Mouse (Mus musculus): ENCODE measurements around the gene Ccdc177. TPM values are rescaled to one million over a fixed set of nuclear protein-coding genes. Genes with fewer than 3 reads are reported as not detected.
A peak's percentile ranks its signal among the peaks of the same experiment; 100 is the strongest.

The Ccdc177 gene
- polyA plus RNA-seq, 1 experiment from 2014 or later: not detected

- Histone ChIP-seq H3K27ac (ENCODE audit: low read depth) (peak overlapping the region; percentile 23; the same call in 1 of the 2 replicates), H3K4me2 (ENCODE audit: low read depth, low read length) (peak overlapping the region; percentile 44), H3K4me1 (ENCODE audit: insufficient read depth) (no peaks in the 10 kb centered on the region), H3K4me3 (ENCODE audit: low read depth, low read length) (no peak overlapping the region), H3K36me3 (replicated peaks; ENCODE audit: insufficient read depth, low read length) (no peaks in the 10 kb centered on the region), H3K9me3 (ENCODE audit: low read length) (no peaks in the 10 kb centered on the region), H3K9ac (replicated peaks) (no peak overlapping the region), H3K27me3 (ENCODE audit: insufficient read depth, low read length) (no peaks in the 10 kb centered on the region)
- DNase-seq: peak; percentile 90
- whole genome bisulfite sequencing (ENCODE audit: insufficient replicate concordance): 21% methylated on average over 10 of the region's 10 CpGs
- peak; percentile 69 for ATAC-seq
- TF ChIP-seq EP300 (IDR thresholded peaks at IDR 0.05; ENCODE audit: low read depth): no peak
- TF ChIP-seq CTCF (IDR thresholded peaks at IDR 0.05; ENCODE audit: low read depth): peak; percentile 91
These were observed 35.5 kb downstream of the Ccdc177 start for GRCm38 (mm10) chr12:80724853-80725559.

- H3K4me3 ChIP-seq (ENCODE audit: low read depth, low read length): no peak overlapping the region
- no peak overlapping the region for H3K9ac ChIP-seq (replicated peaks)
- 86% methylated on average over 15 of the region's 15 CpGs for WGBS (ENCODE audit: insufficient replicate concordance)
- TF ChIP-seq EP300 (IDR thresholded peaks at IDR 0.05; ENCODE audit: low read depth): no peak
- TF ChIP-seq CTCF (IDR thresholded peaks at IDR 0.05; ENCODE audit: low read depth): no peak
- no peaks in the 10 kb centered on the region for H3K36me3 ChIP-seq (replicated peaks; ENCODE audit: insufficient read depth, low read length)
- no peaks in the 10 kb centered on the region for H3K4me1 ChIP-seq (ENCODE audit: insufficient read depth)
- H3K9me3 ChIP-seq (ENCODE audit: low read length): no peaks in the 10 kb centered on the region
- DNase-seq (no peak), ATAC-seq (no peak)
- no peak overlapping the region for H3K4me2 ChIP-seq (ENCODE audit: low read depth, low read length)
- no peak overlapping the region for H3K27ac ChIP-seq (ENCODE audit: low read depth)
- no peaks in the 10 kb centered on the region for H3K27me3 ChIP-seq (ENCODE audit: insufficient read depth, low read length)
These were observed 39.0 kb downstream of the Ccdc177 start for GRCm38 (mm10) chr12:80721458-80721857.

DNA sequence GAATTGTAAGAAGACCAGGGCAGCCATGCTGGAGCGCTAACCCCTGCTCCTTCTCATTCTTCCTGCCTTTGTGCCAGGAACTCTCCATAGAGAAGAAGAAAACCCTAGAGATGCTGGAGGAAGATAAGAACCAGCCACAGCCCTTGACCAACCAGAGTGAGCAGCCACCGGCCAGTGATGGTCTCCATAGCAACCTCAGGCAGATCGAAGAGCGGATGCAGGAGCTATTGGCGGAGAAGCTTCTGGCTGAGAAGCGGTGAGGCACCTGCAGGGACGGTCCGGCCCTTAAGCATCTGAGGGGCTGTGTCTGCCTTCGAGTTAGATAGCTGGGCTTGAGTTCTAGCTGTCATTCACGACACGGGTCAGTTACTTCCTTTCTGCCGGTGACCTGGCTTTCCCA lies 40.0 kb downstream of the Ccdc177 start:
- no peaks in the 10 kb centered on the region for H3K36me3 ChIP-seq (replicated peaks; ENCODE audit: insufficient read depth, low read length)
- DNase-seq (no peak), ATAC-seq (no peak)
- no peak overlapping the region for H3K4me2 ChIP-seq (ENCODE audit: low read depth, low read length)
- H3K9me3 ChIP-seq (ENCODE audit: low read length): no peaks in the 10 kb centered on the region
- TF ChIP-seq CTCF (IDR thresholded peaks at IDR 0.05; ENCODE audit: low read depth) (no peak), EP300 (IDR thresholded peaks at IDR 0.05; ENCODE audit: low read depth) (no peak)
- H3K4me1 ChIP-seq (ENCODE audit: insufficient read depth): no peaks in the 10 kb centered on the region
- no peak overlapping the region for H3K9ac ChIP-seq (replicated peaks)
- H3K27ac ChIP-seq (ENCODE audit: low read depth): no peak overlapping the region
- H3K4me3 ChIP-seq (ENCODE audit: low read depth, low read length): no peak overlapping the region
- WGBS (ENCODE audit: insufficient replicate concordance): 75% methylated on average over 12 of the region's 12 CpGs
- H3K27me3 ChIP-seq (ENCODE audit: insufficient read depth, low read length): no peaks in the 10 kb centered on the region

DNA sequence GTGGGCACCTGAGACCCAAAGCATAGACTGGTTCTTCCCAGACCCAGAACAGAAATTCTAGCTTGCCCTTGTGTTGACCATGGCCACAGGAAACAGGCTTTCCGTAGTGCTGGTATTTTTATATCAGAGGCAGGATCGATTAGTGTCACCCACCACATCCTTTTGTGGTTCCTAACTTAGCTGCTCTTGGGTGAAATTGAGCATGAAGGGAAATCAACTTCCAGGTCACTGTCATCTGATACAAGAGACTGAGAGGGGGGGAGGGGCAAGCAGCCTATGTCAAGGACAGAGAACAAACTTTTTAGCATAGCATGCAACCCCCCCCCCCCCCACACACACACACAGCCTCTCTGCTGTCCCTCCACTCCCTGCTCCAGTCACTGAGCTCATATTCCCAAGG lies 41.3 kb downstream of the Ccdc177 start:
- TF ChIP-seq CTCF (IDR thresholded peaks at IDR 0.05; ENCODE audit: low read depth): no peak
- H3K9me3 ChIP-seq (ENCODE audit: low read length): no peaks in the 10 kb centered on the region
- no peak overlapping the region for H3K4me3 ChIP-seq (ENCODE audit: low read depth, low read length)
- DNase-seq (no peak), ATAC-seq (no peak)
- H3K9ac ChIP-seq (replicated peaks): no peak overlapping the region
- no peaks in the 10 kb centered on the region for H3K27me3 ChIP-seq (ENCODE audit: insufficient read depth, low read length)
- no peak overlapping the region for H3K27ac ChIP-seq (ENCODE audit: low read depth)
- no peaks in the 10 kb centered on the region for H3K36me3 ChIP-seq (replicated peaks; ENCODE audit: insufficient read depth, low read length)
- no peaks in the 10 kb centered on the region for H3K4me1 ChIP-seq (ENCODE audit: insufficient read depth)
- 19% methylated on average over 2 of the region's 2 CpGs for WGBS (ENCODE audit: insufficient replicate concordance)
- H3K4me2 ChIP-seq (ENCODE audit: low read depth, low read length): no peak overlapping the region

- no peak overlapping the region for H3K4me2 ChIP-seq (ENCODE audit: low read depth, low read length)
- H3K36me3 ChIP-seq (replicated peaks; ENCODE audit: insufficient read depth, low read length): no peaks in the 10 kb centered on the region
- WGBS (ENCODE audit: insufficient replicate concordance): 67% methylated on average over 6 of the region's 6 CpGs
- H3K9me3 ChIP-seq (ENCODE audit: low read length): no peaks in the 10 kb centered on the region
- no peaks in the 10 kb centered on the region for H3K4me1 ChIP-seq (ENCODE audit: insufficient read depth)
- ATAC-seq (no peak), DNase-seq (no peak)
- TF ChIP-seq CTCF (IDR thresholded peaks at IDR 0.05; ENCODE audit: low read depth) (no peak), EP300 (IDR thresholded peaks at IDR 0.05; ENCODE audit: low read depth) (no peak)
- no peaks in the 10 kb centered on the region for H3K27me3 ChIP-seq (ENCODE audit: insufficient read depth, low read length)
- H3K27ac ChIP-seq (ENCODE audit: low read depth): no peak overlapping the region
- H3K9ac ChIP-seq (replicated peaks): no peak overlapping the region
- no peak overlapping the region for H3K4me3 ChIP-seq (ENCODE audit: low read depth, low read length)
These were observed 44.6 kb downstream of the Ccdc177 start for GRCm38 (mm10) chr12:80715915-80716314.

- no peak for DNase-seq
- no peaks in the 10 kb centered on the region for H3K9me3 ChIP-seq (ENCODE audit: low read length)
- no peak for ATAC-seq
- TF ChIP-seq EP300 (IDR thresholded peaks at IDR 0.05; ENCODE audit: low read depth): no peak
- TF ChIP-seq CTCF (IDR thresholded peaks at IDR 0.05; ENCODE audit: low read depth): no peak
- WGBS (ENCODE audit: insufficient replicate concordance): 46% methylated on average over 6 of the region's 6 CpGs
- no peak overlapping the region for H3K4me3 ChIP-seq (ENCODE audit: low read depth, low read length)
- no peak overlapping the region for H3K9ac ChIP-seq (replicated peaks)
- H3K4me1 ChIP-seq (ENCODE audit: insufficient read depth): no peaks in the 10 kb centered on the region
- H3K36me3 ChIP-seq (replicated peaks; ENCODE audit: insufficient read depth, low read length): no peaks in the 10 kb centered on the region
- no peaks in the 10 kb centered on the region for H3K27me3 ChIP-seq (ENCODE audit: insufficient read depth, low read length)
- no peak overlapping the region for H3K27ac ChIP-seq (ENCODE audit: low read depth)
- no peak overlapping the region for H3K4me2 ChIP-seq (ENCODE audit: low read depth, low read length)
These were observed 53.4 kb downstream of the Ccdc177 start for GRCm38 (mm10) chr12:80706915-80707604.
